Mouse (Mus musculus) brain, embryonic 14.5 days (tissue): Measurements from ENCODE around the gene Ltbr. TPM values are rescaled to one million over a fixed set of nuclear protein-coding genes. Genes with fewer than 3 reads are reported as not detected.
A peak's percentile ranks its signal among the peaks of the same experiment; 100 is the strongest.

ENCODE experiments used
- DNase-seq: peaks from one replicate; pipeline ENCODE4 v3.0.0-alpha.2; 2011; ENCODE audit warnings: low read depth
- CTCF ChIP-seq: fragments of 200-500 bp; IDR thresholded peaks from 2 replicates; pipeline ENCODE4 v1.5.1; 2012; ENCODE audit warnings: inconsistent platforms, mild to moderate bottlenecking, moderate library complexity, borderline replicate concordance; ENCODE audit not compliant: insufficient read depth, insufficient read length; ENCODE audit errors: extremely low read depth
- POLR2A ChIP-seq: fragments of 200-500 bp; IDR thresholded peaks from 2 replicates; pipeline ENCODE4 v1.6.1; 2012; ENCODE audit warnings: mild to moderate bottlenecking, inconsistent platforms, borderline replicate concordance; ENCODE audit not compliant: poor library complexity, insufficient read depth, insufficient read length, severe bottlenecking; ENCODE audit errors: extremely low read depth
- polyA plus RNA-seq: library from polyadenylated mRNA; depleted of rRNA; stranded (reverse); fragments of >200 nt; gene quantifications from 2 replicates; pipeline ENCODE4 v1.2.3, GENCODE M21; 2012

Ltbr gene
- polyA plus RNA-seq, 1 experiment: 20.7 TPM

DNA sequence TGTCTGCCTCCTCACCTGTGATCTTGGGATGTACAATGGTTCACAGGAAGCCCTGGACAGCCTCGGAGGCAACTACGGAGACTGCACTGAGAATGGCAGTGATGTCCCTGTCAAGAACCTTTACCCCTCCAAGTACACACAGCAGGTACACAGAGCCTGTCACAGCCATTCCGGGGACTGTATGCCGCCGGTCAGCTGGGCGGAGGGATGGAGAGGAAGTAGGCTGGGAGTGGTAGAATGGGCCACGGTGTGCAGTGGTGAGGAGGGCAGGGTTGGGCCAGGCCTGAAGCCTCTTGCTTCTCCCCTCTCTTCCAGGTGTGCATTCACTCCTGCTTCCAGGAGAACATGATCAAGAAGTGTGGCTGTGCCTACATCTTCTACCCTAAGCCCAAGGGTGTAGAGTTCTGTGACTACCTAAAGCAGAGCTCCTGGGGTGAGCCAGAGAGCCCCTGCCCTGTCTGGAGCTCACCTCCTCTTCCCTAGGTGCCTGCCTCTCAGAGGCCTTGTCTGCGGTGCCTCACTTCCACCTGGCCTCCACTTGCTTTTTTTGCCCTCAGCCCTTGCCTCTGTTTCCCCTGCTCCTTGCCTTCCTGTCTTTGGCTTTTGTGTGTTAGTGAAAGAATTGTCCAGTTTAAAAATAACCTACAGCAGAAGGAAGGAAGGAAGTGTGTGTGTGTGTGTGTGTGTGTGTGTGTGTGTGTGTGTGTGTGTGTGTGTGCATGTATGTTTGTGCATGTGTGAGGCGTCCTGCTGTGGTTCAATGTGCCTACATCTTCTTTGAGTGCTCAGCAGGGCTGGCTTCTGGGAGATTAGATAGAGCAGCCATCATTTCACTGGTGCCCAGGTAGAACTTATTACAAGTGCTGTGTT lies 25.3 kb upstream of the Ltbr start:
- no peak for DNase-seq
- TF ChIP-seq CTCF (no peak), POLR2A (no peak)

DNA sequence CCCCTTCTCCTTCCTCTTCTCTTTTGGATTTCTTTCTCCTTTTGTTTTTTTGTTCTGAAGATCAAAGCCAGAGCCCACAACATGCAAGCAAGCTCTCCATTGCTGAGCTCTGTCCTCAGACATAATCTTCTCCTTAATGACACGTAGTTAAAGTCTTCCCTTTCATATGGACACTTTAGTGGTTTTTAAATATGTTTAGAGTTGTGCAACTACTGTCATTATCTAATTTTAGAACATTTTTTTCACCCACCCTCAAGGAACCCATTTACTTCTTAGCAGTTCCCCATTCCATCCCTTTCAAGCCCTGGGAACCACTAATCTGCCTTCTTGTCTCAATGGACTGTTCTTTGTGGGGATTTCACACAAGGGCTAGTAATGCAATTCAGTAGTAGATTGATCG lies 20.7 kb upstream of the Ltbr start:
- TF ChIP-seq CTCF (no peak), POLR2A (no peak)

DNA sequence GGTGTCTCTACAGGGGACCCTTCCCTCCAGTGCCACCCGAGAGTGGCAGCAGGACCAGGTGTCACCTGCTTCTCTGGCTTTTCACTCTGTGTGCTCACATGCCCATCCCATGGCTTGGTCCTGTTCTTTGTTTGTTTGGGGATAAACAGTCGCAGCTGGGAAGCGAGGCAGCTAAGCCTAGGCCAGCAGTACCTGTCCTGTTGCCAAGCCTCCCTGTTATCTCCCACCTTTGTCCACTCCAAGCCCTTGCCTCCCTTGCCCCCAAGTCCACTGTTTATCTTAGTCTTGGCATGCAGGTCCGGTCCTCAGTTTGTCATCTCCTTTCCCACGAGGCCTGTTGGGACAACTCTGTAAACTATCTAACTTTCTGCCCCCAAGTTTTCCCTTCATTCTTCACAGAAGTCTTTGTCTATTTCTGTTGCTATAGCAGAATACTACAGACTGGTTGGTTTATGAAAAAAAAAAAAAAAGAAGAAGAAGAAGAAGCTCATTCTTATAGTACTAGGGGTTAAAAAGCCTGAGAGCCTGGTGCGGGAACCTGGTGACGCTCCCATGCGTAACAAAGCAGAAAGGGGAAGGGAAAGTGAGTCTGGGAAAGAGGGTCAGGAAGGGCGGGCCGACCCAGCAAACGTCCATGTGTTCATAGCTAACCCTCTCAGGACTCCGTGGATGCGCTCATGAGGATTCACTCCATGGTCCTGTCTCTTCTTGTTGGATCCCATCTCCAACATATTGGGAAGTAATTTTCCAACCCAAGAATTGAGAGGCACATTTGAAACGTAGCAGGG lies 19.6 kb upstream of the Ltbr start:
- no peak for DNase-seq

More for the DNA sequence above, 20.7 kb upstream of the Ltbr start:
- DNase-seq: no peak

DNA sequence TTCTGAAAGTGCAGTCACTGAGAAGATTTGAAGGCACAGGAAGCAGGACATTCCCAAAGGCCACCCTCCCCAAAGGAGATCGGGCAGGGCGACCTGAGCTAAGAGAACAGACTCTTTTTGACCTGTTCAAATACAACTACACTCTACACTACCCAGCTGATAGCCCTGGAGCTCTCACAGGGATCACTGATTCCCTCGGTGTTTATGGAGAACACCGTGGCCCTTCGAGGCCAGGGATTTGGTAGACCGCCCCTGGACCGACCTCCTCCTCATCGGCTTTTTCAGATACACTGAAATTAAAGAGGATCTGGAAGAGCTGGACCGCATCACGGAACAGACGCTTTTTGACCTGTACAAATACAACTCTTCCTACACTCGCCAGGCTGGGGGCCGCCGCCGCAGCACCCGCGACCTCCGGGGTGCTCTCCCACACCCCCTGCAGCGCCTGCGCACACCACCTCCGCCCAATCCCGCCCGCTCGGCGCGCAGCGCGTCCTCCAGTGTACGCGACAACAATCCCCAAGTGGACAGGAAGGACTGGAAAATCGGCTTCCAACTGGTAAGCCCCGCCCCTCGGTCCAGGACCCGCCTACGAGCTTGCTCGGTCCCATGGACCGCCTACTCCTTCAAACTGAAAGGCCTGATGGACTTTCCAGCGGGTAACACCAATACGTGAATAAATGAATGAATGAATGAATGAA lies 17.1 kb upstream of the Ltbr start:
- DNase-seq: peak; percentile 91
- TF ChIP-seq CTCF (no peak), POLR2A (peak; percentile 55; the same call in 1 of the 2 replicates)

More for the DNA sequence above, 19.6 kb upstream of the Ltbr start:
- TF ChIP-seq CTCF (no peak), POLR2A (no peak)

DNA sequence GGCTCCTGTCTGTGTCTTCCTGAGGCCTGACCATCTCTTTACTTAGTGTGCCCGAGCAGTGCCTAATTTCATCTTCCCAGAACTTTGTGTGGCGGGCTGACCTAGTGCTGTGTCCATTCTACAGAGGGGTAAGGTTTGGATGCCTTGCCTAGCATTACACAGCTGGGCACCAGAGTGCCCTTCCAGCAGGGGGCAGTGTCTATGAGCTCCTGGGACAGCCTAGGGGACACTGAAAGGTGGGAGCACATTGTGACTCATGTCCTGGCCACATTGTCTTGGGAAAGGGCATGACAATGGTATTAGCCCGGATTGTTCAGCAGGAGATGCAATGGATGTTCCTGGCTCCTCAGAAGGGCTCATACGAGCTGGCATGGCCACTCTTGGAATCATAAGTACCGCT lies 14.6 kb upstream of the Ltbr start:
- DNase-seq: no peak
- TF ChIP-seq CTCF (no peak), POLR2A (no peak)

DNA sequence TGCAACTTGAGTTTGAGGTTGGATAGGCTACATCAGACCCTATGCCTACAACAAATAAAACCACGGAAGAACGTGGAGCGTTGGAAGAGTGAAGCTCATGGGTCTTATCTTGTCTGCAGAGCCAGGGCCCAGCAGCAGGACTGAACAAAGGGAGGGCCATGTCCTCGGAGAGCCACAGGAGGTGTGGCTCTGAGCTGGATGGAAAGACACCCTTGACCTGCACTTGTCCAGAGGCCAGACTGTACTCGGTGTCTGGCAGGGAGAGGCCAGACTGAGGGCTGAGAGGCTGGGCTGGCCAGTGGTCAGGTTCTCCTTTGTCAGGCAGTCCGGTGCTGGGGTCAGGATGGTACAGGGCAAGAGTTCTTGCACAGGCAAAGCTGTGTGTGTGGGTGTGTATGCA lies 11.7 kb upstream of the Ltbr start:
- DNase-seq: no peak
- TF ChIP-seq POLR2A (no peak), CTCF (no peak)

DNA sequence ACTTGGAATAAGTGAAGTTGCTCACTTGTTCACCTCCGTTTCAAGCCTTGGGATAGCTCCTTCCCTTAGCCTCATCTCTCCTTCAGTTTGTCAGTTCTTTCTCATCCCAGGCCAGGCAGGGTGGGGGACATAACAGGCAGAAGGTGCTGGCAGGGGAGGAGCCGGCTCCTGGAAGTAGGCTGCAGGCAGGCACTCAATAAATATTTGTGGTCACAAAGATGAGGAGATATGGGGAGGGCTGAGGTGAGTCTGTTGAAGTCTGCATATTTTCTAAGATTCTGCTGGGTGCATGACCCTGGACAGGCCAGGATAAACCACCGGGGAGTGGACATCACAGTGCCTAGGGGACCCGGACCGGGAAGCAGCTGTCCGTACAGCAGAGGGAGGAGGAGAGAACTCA lies 9.9 kb upstream of the Ltbr start:
- no peak for DNase-seq
- TF ChIP-seq CTCF: no peak
- no peak for TF ChIP-seq POLR2A

DNA sequence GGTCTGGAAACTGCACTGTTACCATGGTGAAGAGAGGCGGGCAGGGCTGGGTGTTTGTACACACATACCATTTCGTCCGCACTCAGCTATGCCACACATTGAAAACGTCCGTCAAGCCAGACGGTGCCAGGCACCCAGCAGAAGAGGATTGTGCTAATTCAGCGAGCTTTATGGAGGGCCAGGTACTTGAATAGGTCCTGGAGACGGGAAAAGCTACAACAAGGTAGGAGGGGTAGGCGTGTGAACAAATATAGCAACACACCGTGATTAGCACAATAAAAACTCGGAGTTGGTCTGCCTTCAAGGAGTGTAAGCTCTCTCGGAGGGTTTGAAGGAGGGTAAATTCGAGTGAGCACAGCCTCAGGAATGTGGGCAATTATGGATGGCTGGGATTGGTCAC lies 9.1 kb upstream of the Ltbr start:
- DNase-seq: no peak
- TF ChIP-seq POLR2A (no peak), CTCF (no peak)

DNA sequence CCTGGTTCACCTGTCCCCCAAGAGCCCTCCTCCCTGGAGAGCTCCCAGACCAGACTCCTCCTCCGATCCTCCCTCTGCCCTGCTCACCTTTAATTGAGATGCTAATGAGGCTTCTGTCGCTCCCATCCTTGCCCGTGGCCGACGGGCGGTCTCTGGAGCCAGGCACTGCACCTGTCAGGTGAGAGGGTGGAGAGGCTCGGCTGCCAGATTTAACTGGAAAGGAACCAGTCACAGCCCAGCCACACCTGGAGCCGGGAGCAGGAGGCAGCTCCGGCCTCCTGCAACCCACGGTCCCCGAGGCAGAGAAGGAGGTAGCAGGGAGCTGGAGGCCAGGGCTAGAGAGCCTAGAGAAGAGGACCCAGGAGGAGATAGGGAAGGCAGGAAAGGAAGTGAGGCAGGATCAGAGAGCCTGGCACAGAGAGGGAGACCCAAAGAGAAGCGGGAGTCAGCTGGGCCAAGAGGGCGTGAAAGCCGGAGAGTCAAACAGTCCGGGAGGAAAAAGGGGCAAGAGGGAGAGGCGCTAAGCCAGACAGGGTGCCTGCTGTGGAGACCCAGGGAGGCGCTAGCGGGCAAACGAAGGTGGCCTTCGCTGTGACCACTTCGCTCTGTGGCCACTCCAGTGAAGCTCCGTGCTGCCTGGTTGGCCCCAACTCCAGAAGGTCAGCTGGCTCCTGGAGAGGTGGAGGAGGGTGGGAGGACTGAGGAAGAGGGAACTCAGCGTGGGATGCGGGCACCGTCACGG lies 7.6 kb upstream of the Ltbr start:
- no peak for TF ChIP-seq CTCF
- no peak for TF ChIP-seq POLR2A
- no peak for DNase-seq

DNA sequence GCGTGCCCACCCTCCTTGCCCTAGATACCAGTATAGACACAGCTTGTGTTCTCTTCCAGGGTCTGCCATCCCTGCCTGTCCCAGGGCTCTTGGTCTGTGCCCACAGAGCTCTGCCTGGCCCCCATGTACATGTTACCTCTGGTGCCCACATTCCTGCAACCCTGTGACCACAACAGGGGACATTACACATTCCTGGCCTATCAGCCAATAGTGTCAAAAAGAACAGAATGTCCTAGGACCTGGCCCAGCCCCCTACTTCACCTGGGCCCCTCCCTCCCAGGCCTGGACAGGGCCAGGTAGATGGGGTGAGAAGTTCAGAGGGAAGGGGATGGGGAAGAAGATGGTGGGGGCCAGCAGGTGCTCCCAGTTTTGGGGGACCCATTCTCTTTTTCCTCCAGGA lies 6.6 kb upstream of the Ltbr start, which contains the start of gene Scnn1a:
TSS of gene Scnn1a (plus strand) at position 337 of the 400 bp plus-strand sequence.
- DNase-seq: no peak

More for the DNA sequence above, 6.6 kb upstream of the Ltbr start, which contains the start of gene Scnn1a:
- TF ChIP-seq POLR2A (no peak), CTCF (no peak)
